Mouse (Mus musculus): ENCODE results near the gene Fam20b.

DNA sequence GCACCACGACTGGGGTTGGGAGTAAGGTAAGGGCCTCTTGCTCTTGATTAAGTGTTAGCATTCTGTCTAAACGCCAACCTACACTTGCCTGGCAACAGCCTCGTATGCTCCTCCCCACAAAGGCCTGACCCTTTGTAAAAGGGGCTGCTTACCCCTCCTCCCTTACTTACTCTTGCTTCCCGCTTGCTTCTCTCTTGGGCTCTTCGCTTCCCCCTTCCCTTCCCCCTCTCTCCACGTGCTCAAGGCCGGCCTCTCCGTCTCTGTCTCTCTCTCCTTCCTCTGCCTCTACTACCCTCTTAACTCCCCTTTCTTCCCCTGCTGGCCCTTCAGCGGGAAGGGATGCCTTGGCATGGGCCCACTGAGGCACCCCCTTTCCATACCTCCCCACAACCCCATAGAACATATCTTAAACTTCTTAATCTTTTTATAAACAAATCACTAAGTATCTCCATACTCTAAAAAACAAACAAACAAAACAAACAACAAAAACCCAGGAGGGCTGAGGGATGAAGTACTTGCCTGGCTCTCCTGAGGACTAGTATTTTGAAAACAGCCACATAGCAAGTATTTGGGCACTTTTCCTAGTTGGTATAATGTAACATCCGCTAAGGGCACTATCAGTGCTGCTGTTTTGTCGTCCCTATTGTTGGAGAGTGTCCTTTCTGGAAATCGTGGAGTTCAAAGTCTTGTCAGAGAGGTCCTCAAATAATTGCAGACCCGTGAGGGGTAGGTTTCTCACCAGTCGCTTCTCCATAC lies 46.0 kb downstream of the Fam20b start:
- TF ChIP-seq CTCF (IDR thresholded peaks at IDR 0.05; ENCODE audit: low read depth) = no peak
- no peak for TF ChIP-seq EP300 (IDR thresholded peaks at IDR 0.05; ENCODE audit: low read depth)

All from liver, embryonic 14.5 days (tissue).